Mouse (Mus musculus) spleen, adult 2 months (tissue): ENCODE measurements around the gene Chek2.

Experiments
- CTCF ChIP-seq: fragments of 200-500 bp; IDR thresholded peaks from 2 replicates; pipeline ENCODE4 v1.5.1; 2011; ENCODE audit warnings: mild to moderate bottlenecking, inconsistent platforms; ENCODE audit not compliant: insufficient read depth, insufficient read length, insufficient replicate concordance; ENCODE audit errors: extremely low read depth
- POLR2A ChIP-seq: fragments of 200-500 bp; IDR thresholded peaks from 2 replicates; pipeline ENCODE4 v1.6.1; 2011; ENCODE audit warnings: low read depth, low read length, inconsistent platforms

GRCm38 (mm10) chr5:110839038-110839677 lies 621 bp upstream of the Chek2 start:
- TF ChIP-seq CTCF: no peak
- no peak for TF ChIP-seq POLR2A
